Mouse (Mus musculus) neural tube, embryonic 12.5 days (tissue): ENCODE measurements around the gene Dhx40. TPM values are rescaled to one million over a fixed set of nuclear protein-coding genes. Genes with fewer than 3 reads are reported as not detected.

Experiments
- ATAC-seq: fragments of 200-750 bp; cut with Nextera tagmentation; 2 replicates; pipeline ENCODE4 v1.8.0; 2017; ENCODE audit warnings: low read depth, mild to moderate bottlenecking, moderate TSS enrichment, moderate library complexity; ENCODE audit not compliant: low FRiP score
- H3K27ac ChIP-seq: fragments of 300-500 bp; sonication (generic); 2 replicates; pipeline ENCODE4 v1.5.1; 2016
- H3K27me3 ChIP-seq: fragments of 300-500 bp; sonication (generic); replicated peaks from 2 replicates; pipeline ENCODE4 v1.6.1; 2016; ENCODE audit warnings: mild to moderate bottlenecking
- H3K36me3 ChIP-seq: fragments of 300-500 bp; sonication (generic); 2 replicates; pipeline ENCODE4 v1.6.1; 2016; ENCODE audit warnings: mild to moderate bottlenecking
- H3K4me1 ChIP-seq: fragments of 300-500 bp; sonication (generic); 2 replicates; pipeline ENCODE4 v1.6.1; 2016
- H3K4me2 ChIP-seq: fragments of 300-500 bp; sonication (generic); replicated peaks from 2 replicates; pipeline ENCODE4 v1.6.1; 2016; ENCODE audit warnings: mild to moderate bottlenecking
- H3K4me3 ChIP-seq: fragments of 300-500 bp; sonication (generic); 2 replicates; pipeline ENCODE4 v1.5.1; 2016
- H3K9ac ChIP-seq: fragments of 300-500 bp; sonication (generic); 2 replicates; pipeline ENCODE4 v1.6.1; 2016; ENCODE audit warnings: mild to moderate bottlenecking
- H3K9me3 ChIP-seq: fragments of 300-500 bp; sonication (generic); 2 replicates; pipeline ENCODE4 v1.6.1; 2016; ENCODE audit warnings: mild to moderate bottlenecking
- WGBS: fragments of 180-500 bp; shearing (Covaris S2); methylation state at CpG from one replicate; pipeline ENCODE4 v1.1.7; 2016; 5-methylcytosine and 5-hydroxymethylcytosine counted together
- polyA plus RNA-seq: library from polyadenylated mRNA; unstranded; fragments of >200 nt; fragmentation: Nextera tagmentation; extraction: Ambion mirVana; gene quantifications from 2 replicates; pipeline ENCODE4 v1.2.1, GENCODE M21; 2016

Gene Dhx40
- polyA plus RNA-seq: 32.3 and 35.5 TPM in 2 replicates

DNA sequence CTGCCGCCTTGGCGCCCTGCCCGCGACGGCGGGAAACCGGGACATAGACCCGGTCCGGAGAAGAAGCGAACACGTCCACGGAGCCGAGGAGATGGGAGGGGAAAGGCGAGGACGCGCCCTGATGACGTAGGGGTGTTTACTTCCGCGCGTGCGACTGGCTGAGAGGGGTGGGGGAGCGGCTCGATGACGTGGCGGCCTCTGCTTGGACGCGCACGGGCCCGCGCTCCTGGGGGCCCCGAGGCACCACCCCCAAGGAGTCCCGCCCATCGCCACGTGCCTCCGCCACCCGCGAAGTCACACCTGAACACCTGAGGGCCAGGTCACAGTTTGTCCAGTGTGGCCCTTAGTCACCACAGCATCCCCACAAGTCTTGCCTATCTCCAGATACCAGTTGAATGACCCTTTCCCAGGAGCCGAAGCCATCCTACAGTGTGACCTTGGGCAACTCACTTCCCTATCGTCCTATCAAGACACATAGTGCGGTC lies at the start of gene Dhx40:
TSS of gene Dhx40 (minus strand) at position 242 of the 485 bp plus-strand sequence.
- Histone ChIP-seq H3K4me3 (peak within 1 kb of the TSS; percentile 81), H3K27me3 (no peaks in the 10 kb centered on the region), H3K4me2 (peak within 1 kb of the TSS; percentile 72), H3K4me1 (no peaks in the 10 kb centered on the region), H3K27ac (peak within 1 kb of the TSS; percentile 77), H3K36me3 (peaks cover 15% of the 10 kb centered on the region), H3K9ac (peak within 1 kb of the TSS; percentile 77), H3K9me3 (no peaks in the 10 kb centered on the region)
- ATAC-seq: peak; percentile 97
- 5% methylated on average over 40 of the region's 40 CpGs for WGBS

DNA sequence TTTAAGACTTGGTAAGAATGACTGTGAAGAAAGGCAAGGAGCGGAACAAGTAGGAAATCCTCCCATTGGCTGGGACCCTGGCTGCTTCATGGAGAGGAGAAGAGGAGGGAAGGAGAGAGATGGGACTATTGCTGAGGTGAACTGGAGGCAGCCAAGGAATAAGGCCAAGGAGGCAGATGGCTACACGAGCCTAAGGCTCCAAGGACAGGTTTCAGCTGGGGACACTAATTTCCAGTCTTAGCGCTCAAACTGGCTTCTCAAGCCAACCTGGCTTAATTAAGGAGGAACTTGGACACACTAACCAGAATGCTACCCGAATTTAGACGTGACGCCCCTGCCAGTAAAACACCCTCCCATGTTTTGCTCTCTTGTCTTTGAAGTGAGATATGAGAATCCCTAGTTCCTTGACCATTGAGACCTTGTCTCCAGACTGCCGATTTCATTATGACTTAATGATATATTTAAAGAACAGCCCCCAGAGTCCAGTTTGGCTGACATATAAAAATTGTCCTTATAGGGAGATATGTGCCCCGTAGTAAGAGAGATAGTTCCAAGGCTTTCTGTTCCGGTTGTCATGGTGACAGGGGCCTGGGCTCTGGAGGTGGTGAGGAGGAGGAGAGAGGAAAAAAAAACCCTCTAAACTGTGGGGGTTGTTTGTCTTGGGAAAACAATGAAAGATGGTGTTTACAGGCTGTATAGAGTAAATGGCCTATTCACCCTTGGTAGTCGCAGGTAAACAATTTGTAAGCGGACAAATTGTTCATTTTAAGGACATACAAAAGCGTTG lies 48.3 kb upstream of the Dhx40 start:
- no peak overlapping the region for H3K9ac ChIP-seq
- H3K36me3 ChIP-seq: no peaks in the 10 kb centered on the region
- H3K9me3 ChIP-seq: no peaks in the 10 kb centered on the region
- 67% methylated on average over 12 of the region's 12 CpGs for WGBS
- no peak overlapping the region for H3K4me3 ChIP-seq
- no peak overlapping the region for H3K4me2 ChIP-seq
- H3K27me3 ChIP-seq: no peaks in the 10 kb centered on the region
- no peak overlapping the region for H3K27ac ChIP-seq
- ATAC-seq: no peak
- H3K4me1 ChIP-seq: peaks cover 5% of the 10 kb centered on the region; the same call in 1 of the 2 replicates

DNA sequence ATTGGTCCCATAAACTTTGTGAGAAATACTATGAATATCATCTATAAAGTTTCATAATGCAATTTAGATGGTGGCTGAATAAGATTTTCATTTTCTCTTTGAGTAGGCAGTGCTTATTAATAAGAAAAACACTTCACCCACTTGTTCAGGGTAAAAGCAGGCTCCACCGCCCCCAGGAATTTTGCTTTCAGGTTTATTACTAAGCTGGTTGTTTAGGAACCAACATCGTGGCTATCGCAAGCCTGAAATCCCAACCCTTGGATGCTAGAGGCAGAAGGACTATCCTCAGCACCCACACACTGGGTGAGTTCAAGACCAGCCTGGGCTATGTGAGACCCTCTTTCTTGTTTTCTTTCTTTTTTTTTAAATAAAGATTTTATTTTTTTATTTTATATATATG lies 45.5 kb upstream of the Dhx40 start:
- Histone ChIP-seq H3K27ac (no peak overlapping the region), H3K4me2 (no peak overlapping the region), H3K4me1 (peaks cover 5% of the 10 kb centered on the region; the same call in 1 of the 2 replicates), H3K27me3 (no peaks in the 10 kb centered on the region), H3K36me3 (no peaks in the 10 kb centered on the region), H3K9ac (no peak overlapping the region), H3K9me3 (no peaks in the 10 kb centered on the region), H3K4me3 (no peak overlapping the region)
- no peak for ATAC-seq
- WGBS: 75% methylated on average over 3 of the region's 3 CpGs

DNA sequence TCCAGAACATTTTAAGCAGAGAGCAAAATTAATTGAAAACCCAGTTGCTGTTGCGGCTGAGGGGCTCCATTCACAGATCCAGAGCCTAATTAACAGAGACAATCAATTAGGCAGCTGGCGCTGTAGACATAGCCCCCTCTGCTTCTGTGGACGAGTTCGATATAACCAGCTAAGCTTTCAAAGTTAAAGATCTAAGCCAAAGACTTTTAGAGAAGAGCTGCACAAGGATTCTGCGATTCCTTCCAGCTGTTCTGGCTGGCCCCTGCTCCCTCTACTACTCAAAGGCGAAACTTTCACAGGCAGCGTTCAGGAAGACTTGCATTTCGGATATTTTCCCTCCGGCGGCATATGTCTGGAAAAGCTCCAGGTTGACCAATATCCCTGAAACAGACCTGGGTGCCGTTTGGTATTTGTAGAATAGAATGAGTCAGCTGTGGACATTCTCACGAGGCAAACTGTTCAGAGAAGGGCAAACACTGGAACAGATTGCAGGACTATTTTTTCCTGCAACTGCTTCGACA lies 45.0 kb upstream of the Dhx40 start:
- peaks cover 5% of the 10 kb centered on the region; the same call in 1 of the 2 replicates for H3K4me1 ChIP-seq
- no peaks in the 10 kb centered on the region for H3K27me3 ChIP-seq
- no peak for ATAC-seq
- WGBS: 65% methylated on average over 13 of the region's 13 CpGs
- no peak overlapping the region for H3K9ac ChIP-seq
- H3K9me3 ChIP-seq: no peaks in the 10 kb centered on the region
- no peak overlapping the region for H3K4me3 ChIP-seq
- no peak overlapping the region for H3K27ac ChIP-seq
- no peak overlapping the region; the same call in 1 of the 2 replicates for H3K4me2 ChIP-seq
- H3K36me3 ChIP-seq: no peaks in the 10 kb centered on the region

DNA sequence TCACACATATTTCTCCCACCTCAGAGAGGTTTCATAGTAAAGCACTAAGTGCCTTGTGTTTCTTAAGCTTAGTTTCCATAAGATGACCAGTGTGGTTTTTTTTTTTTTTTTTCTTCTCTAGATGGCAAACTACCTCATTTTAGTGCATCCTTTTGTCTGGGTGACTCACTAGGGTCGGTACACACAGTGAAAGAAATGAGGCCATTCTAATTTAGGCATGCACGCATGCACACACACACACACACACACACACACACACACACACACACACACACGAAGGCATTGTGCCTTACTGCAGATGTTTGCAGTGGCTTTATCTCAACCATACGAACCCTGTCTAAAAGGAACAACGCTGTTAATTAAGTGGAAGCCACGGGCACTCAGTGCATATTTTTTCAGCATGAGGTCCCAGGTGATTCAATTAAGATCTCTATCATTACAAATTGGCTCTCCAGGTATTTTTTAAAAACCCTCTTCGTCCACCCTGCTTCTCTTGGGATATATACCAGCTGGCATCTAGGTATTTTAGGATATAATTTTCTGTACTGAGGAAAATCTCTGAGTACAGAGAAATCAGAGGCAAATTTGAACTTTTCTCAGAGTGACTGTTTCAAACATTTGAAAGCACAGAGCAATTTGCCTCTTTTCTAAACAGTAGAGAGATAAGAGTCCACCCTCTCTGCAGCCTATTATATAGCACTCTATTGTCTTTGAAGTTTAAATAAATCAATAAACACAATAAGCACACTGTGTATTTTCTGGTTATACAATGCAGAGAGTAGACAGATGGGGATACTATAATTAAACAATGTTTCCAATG lies 44.4 kb upstream of the Dhx40 start:
- no peak overlapping the region for H3K27ac ChIP-seq
- no peak overlapping the region for H3K4me2 ChIP-seq
- no peak overlapping the region for H3K4me3 ChIP-seq
- H3K36me3 ChIP-seq: no peaks in the 10 kb centered on the region
- H3K9ac ChIP-seq: no peak overlapping the region
- 43% methylated on average over 7 of the region's 7 CpGs for WGBS
- no peaks in the 10 kb centered on the region for H3K27me3 ChIP-seq
- no peak for ATAC-seq
- no peaks in the 10 kb centered on the region for H3K9me3 ChIP-seq
- peaks cover 5% of the 10 kb centered on the region; the same call in 1 of the 2 replicates for H3K4me1 ChIP-seq

DNA sequence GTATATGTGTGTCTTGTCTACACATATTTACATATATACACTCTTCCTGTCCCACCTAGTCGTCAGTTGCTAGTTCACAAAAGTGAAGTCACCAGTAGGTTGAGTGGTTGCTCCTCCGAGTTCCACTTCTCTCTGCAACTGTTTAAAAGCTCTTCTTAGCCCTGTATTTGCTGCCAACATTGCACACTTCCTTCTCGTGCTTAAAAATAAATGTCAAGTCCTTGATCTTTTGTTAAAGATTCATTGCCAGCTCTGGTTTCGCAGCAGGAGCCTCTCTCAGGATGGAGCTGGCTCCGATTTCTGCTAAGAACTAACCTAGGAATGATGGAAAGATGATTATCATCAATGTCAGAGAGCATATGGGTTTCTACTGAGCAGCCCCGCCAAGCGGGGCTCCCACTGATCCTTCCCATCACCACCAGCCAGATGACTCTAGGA lies 43.7 kb upstream of the Dhx40 start:
- H3K4me3 ChIP-seq: no peak overlapping the region
- H3K4me1 ChIP-seq: peaks cover 5% of the 10 kb centered on the region; the same call in 1 of the 2 replicates
- no peak overlapping the region for H3K4me2 ChIP-seq
- H3K27me3 ChIP-seq: no peaks in the 10 kb centered on the region
- 62% methylated on average over 7 of the region's 7 CpGs for WGBS
- no peak for ATAC-seq
- no peak overlapping the region for H3K9ac ChIP-seq
- no peak overlapping the region for H3K27ac ChIP-seq
- no peaks in the 10 kb centered on the region for H3K36me3 ChIP-seq
- no peaks in the 10 kb centered on the region for H3K9me3 ChIP-seq

DNA sequence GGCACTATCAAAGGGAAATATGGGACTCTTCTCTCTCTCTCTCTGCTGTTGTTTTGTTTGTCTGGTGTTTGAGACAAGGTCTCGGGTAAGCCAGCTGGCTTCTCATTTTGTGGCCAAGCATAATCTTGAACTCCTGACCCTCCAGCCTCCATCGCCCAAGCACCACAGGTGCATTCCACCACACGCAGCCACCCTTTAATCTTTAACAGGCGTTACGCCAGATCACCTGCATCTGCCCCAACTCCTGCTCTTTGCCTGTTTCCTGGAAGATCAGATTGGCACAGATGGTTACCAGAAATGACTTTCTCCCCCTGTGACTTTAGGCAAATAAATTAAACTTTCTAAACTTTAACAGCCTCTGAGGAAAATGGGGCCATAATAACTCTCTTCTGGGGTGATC lies 36.3 kb upstream of the Dhx40 start:
- whole genome bisulfite sequencing: 84% methylated on average over 5 of the region's 5 CpGs
- H3K4me3 ChIP-seq: no peak overlapping the region

DNA sequence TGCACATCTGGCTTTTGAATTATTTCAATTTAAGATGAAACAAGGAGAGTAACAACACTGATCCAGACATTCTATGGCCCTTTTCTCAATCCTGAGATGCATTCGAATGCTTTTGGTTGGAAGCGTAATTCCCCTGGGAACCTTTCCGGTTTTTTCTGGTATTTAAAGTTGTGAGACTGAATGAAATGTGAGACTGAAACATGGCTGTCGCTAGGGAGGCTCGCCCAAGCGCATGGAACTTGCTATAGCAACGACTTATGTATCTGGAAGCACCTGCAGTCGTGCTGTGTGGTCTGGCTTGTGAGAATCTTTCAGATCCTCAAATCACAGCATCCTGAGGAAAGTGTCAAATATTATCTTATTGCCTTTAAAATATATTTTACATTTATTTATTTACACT lies 33.7 kb upstream of the Dhx40 start:
- Histone ChIP-seq H3K4me1 (peaks cover 17% of the 10 kb centered on the region), H3K4me3 (no peak overlapping the region), H3K9ac (no peak overlapping the region), H3K27ac (no peak overlapping the region), H3K36me3 (no peaks in the 10 kb centered on the region), H3K27me3 (no peaks in the 10 kb centered on the region), H3K9me3 (no peaks in the 10 kb centered on the region), H3K4me2 (no peak overlapping the region)
- ATAC-seq: no peak
- WGBS: 90% methylated on average over 8 of the region's 8 CpGs

More for the DNA sequence above, 36.3 kb upstream of the Dhx40 start:
- Histone ChIP-seq H3K27ac (no peak overlapping the region), H3K4me1 (peaks cover 17% of the 10 kb centered on the region), H3K36me3 (no peaks in the 10 kb centered on the region), H3K4me2 (no peak overlapping the region), H3K9ac (no peak overlapping the region), H3K27me3 (no peaks in the 10 kb centered on the region), H3K9me3 (no peaks in the 10 kb centered on the region)
- no peak for ATAC-seq

DNA sequence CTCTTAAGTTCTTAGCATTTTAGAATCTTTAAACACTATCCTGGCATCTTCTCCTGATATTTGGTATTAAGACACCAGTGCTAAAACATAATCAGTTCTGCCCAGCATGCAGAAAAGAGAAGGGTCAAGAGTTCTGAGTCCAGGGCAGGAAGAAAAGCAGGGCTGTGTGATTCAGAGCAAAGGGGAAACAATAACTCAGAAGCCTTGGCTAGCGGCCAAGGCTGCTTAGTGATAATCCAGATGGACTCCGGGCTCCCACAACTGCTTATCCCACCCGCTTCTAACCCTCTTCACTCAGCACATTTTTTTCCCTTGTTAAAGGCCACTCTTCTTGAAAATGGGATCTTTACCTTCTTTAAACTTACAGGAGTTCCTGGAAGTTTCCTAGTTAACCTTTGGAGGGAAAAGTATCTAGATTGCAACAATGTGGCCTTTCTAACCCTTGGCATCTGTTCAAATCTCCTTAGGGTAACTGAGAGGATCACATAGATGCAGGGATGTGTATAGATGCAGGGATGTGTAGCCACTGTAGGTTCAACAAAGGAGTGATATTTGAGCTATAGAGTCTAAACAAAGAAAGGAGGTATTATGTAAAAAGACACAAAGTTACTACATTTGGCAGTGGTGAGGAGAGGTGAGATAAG lies 33.1 kb upstream of the Dhx40 start:
- no peak overlapping the region for H3K27ac ChIP-seq
- ATAC-seq: no peak
- H3K27me3 ChIP-seq: no peaks in the 10 kb centered on the region
- no peak overlapping the region for H3K9ac ChIP-seq
- no peaks in the 10 kb centered on the region for H3K36me3 ChIP-seq
- 8% methylated on average over 3 of the region's 3 CpGs for WGBS
- no peak overlapping the region for H3K4me2 ChIP-seq
- H3K9me3 ChIP-seq: no peaks in the 10 kb centered on the region
- H3K4me3 ChIP-seq: no peak overlapping the region
- peaks cover 17% of the 10 kb centered on the region for H3K4me1 ChIP-seq

DNA sequence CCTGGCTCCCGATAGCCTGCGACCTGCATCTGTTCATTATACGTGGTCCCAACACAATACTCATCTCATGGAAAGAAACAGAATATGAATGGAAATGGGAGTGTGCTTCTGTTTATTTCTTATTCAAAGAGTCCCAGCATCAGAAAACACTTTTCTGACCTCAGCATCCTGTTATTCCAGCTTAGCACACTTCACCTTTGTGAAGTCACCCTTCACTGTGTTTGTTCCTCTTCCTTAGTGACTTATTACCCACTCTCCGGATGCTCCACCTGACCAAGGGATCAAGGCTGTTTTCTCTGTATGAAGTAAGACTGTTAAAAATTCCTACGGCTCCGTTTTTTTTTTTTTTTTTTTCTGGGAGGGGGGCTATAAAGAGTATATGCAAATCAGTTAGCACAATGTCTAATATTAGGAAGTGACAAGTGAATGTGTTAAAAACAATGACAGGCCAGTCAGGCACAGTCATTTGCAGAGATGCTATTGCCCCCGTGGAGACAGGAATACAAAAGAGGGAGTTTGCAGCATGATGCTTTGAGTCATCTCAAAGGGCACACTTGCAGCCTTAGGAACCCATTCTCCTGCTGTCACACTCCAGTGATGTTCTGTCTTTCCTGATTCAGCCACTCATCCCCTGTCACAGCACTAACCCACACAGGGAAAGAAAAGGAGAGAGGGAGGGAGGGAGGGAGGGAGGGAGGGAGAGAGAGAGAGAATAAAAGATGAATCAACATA lies 32.3 kb upstream of the Dhx40 start:
- WGBS: 50% methylated on average over 7 of the region's 7 CpGs
- Histone ChIP-seq H3K36me3 (no peaks in the 10 kb centered on the region), H3K4me1 (peaks cover 17% of the 10 kb centered on the region), H3K9me3 (no peaks in the 10 kb centered on the region), H3K27me3 (no peaks in the 10 kb centered on the region), H3K4me3 (no peak overlapping the region), H3K27ac (no peak overlapping the region), H3K9ac (no peak overlapping the region), H3K4me2 (no peak overlapping the region)
- ATAC-seq: no peak; the same call in 1 of the 2 replicates

DNA sequence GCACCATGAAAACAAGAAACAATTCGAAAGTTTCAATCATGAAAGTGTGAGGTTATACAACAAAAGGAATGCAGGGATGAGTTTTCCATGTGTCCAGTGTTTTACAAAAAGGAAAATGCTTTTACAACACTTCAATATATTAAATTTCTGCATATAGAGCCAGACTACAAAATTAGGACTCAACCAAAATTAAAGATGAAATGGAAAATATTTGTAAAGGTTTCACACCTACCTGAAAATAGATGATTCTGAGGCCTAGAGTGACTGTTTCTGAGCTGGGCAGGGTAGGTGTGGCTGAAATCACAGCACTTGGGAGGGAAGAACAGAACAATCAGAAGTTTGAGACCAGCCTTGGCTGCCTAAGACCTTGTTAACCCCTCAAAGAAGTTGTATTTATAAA lies 31.2 kb upstream of the Dhx40 start:
- no peaks in the 10 kb centered on the region for H3K36me3 ChIP-seq
- H3K27ac ChIP-seq: no peak overlapping the region
- no peak overlapping the region for H3K9ac ChIP-seq
- no peak for ATAC-seq
- H3K4me1 ChIP-seq: peaks cover 17% of the 10 kb centered on the region
- 83% methylated on average over 1 of the region's 1 CpGs for WGBS
- H3K4me2 ChIP-seq: no peak overlapping the region
- H3K4me3 ChIP-seq: no peak overlapping the region
- H3K27me3 ChIP-seq: no peaks in the 10 kb centered on the region
- no peaks in the 10 kb centered on the region for H3K9me3 ChIP-seq
